Mouse (Mus musculus): ENCODE results near the gene Ccdc85b.

DNA sequence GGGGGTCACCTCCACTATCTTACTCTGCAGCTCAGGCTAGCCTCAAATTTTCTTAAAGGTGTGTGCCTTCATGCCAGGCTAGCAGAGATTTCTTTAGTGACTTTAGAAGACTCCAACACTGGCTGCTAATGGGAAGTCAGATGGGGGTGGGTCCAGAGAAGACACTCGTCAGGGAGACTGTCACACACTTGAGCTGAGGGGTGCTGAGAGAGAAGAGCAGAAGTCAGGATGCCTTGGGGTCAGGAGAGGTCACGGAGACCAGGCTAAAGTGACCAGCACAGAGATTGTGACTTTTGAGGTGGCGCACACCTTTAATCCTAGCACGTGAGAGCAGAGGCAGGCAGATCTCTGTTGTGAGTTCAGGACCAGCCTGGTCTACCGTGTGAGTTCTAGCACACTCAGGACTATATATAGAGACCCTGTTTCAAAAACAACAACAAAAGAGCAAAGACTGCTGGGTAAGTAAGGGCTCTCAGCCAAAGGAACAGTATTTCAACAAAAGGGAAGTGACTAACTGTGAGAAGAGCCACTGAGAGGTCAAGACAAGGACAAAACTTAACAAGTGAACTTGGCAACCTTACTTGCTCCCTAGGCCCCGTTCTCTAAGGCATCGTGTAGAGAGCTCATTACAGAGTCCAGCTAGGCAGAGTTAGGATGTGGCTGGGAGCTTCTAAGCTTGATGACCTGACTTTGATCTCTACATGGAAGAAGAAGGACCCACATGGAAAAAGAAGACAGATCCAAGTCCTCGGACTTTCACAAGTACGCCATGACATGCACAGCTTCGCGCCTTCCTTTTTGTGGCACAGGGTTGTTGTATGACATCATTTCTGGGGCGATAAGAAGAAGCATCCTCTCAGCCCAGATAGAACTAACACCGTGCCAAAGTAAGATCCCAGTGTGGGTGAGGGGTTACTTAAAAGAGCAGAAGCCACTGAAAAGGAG is 49.4 kb downstream of the Ccdc85b start:
- TF ChIP-seq CTCF (IDR thresholded peaks at IDR 0.05; ENCODE audit: low read depth, low read length) (no peak), GATA1 (IDR thresholded peaks at IDR 0.05; ENCODE audit: borderline replicate concordance, low read length) (no peak), TAL1 (conservative IDR thresholded peaks at IDR 0.05; ENCODE audit: low read depth, low read length) (no peak), GATA2 (IDR thresholded peaks at IDR 0.05; ENCODE audit: borderline replicate concordance, low read depth, low read length) (no peak)

Data from G1E (cell line).